Mouse (Mus musculus) megakaryocyte progenitor cell, adult 5-6 weeks (primary cell): ENCODE results near the gene Serpind1. TPM values are rescaled to one million over a fixed set of nuclear protein-coding genes. Genes with fewer than 3 reads are reported as not detected.

ENCODE experiments used
- ATAC-seq: replicated peaks from 2 replicates; pipeline ENCODE4 v1.8.0; 2016; ENCODE audit warnings: mild to moderate bottlenecking, moderate TSS enrichment, inconsistent platforms; ENCODE audit not compliant: poor library complexity
- total RNA-seq, 2 experiments: library from RNA; stranded (forward) in 1 of 2; stranded (reverse) in 1 of 2; fragments of 157-497, 149-512 nt in 1 of 2; fragments of 200-1000 nt in 1 of 2; gene quantifications; 2 replicates each; pipeline versions ENCODE4 v1.2.3 to v1.2.4; 2015 to 2017

Gene Serpind1
- total RNA-seq, 2 experiments from 2014 or later = not detected

GRCm38 (mm10) chr16:17345813-17346155, 14.6 kb downstream of the Serpind1 start:
- ATAC-seq = no peak

DNA sequence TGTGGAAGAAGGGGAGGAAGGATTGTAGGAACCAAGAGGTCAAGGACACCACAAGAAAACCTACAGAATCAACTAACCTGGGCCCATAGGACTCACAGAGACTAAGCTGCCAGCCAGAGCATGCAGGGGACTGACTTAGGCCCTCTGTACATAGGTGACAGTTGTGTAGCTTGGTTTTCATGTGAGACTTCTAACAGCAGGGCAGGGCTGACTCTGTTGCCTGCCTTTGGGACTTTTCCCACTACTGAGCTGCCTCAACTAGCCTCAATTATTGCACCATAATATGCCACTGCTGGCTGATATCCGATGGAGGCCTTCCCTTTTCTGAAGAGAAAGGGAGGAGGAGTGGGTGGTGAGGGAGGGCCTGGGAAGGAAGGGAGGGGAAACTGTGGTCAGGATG, 15.6 kb downstream of the Serpind1 start:
- no peak for ATAC-seq

DNA sequence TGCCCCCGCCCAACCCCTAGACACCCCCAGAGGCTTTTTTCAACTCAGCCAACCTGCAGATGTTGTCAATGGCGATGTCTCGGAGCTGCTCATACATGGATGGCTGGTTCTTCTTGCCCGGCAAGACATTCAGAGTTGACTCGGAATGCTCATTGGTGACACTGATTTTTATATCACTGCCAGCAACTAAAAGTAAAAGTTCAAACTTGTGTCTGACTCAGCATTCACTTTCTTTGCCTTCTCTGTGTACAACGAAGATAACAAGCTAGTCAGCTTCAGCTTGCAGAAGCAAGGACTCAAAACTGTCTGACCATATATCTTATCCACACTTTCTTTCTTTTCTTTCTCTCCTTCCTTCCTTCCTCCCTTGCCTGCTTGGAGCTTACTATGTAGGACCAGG, 24.9 kb downstream of the Serpind1 start:
- ATAC-seq = no peak

DNA sequence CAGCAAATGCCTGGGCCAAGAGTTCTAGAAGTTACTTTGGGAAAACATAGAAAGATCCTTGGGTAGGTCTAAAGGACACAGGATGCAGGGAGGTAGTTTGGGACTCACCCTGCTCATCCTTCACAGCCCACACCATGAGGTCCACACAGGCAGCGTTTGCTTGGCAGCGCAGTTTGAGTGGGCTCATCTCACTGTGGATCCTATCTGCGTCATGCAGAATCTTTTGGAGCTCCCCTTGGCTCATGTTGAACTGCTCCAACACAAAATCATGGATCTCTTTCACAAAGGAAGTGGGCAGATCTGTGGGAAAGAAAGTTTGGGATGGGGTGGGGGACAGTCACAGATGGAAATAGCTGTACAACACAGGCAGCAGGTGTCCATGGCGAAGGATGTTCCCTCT, 27.6 kb downstream of the Serpind1 start:
- no peak for ATAC-seq

DNA sequence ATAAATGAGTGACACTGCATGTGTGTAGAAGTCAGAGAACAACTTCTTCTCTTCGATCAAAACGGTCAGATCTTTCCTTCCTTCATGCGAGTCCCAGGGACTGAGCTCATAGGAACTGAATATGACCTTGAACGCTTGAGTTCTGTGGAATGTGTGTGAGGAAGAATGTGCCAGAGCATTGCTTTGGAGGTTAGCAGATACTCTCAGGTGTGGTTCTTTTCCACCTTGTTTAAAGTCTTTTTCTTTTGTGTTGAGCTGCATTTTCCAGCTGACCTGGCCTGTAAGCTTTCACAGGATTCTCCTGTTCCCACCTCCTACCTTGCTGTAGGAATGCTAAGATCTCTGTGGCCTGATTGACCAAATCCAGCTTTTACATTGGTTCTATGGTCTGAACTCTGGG, 51.1 kb downstream of the Serpind1 start:
- ATAC-seq = no peak

DNA sequence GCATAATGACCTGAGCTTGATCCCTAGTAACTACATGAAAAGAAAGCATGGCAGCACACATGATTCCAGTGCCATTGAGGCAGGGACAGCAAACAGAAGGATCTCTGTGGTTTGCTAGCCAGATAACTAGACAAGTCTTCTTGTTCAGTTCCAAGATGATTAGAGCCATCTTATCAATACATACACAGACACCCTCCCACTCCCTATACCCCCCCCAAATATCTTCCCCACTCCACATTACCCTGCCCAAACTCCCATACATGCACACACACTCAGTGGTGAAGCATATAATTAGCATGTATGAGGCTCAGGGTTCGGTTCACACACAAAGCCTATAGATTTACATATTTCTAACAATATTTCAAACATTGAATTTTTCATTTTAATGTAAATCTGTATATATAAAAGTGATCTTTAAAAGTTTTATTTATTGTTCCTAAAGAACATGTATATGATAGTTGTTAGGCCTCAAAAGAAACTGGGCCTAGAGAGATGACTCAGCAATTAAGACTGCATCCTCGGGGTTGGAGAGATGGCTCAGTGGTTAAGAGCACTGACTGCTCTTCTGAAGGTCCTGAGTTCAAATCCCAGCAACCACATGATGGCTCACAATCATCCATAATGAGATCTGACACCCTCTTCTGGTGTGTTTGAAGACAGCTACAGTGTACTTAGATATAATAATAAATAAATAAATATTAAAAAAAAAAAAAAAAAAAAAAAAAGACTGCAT, 52.6 kb downstream of the Serpind1 start:
- no peak for ATAC-seq

DNA sequence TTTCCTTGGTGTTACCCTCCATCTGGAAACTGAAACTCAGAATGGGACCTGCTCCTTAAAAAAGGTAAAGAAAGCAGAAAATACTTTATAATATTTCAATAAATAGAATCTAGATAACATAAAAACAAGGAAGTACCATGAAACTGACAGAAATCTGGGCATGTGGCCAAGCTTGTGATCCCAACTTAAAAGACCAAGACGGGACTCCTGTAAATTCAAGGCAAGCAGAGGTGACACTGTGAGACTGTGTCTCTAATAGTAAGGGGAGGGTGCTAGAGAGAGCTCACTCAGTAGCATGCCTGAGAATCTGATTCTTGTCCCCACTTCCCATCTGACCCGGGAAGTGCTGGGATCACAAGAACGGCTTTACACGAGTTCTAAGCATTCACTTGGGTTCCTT, 61.6 kb downstream of the Serpind1 start:
- ATAC-seq = no peak

Other genes starting within 250 kb of the Serpind1 start
- 63.6 and 73.0 TPM in 2 replicates for gene Ppil2, start 220.1 kb upstream of the Serpind1 start, total RNA-seq (2015)
- 86.8 and 99.8 TPM in 2 replicates for gene Ppil2, start 220.1 kb upstream of the Serpind1 start, total RNA-seq (2017)
- gene 2610318N02Rik, start 206.2 kb upstream of the Serpind1 start, total RNA-seq (2015) = 37.9 and 38.9 TPM in 2 replicates
- gene 2610318N02Rik, start 206.2 kb upstream of the Serpind1 start, total RNA-seq (2017) = 22.4 and 25.9 TPM in 2 replicates
- gene Sdf2l1, start 199.0 kb upstream of the Serpind1 start, total RNA-seq (2015) = 197 and 208 TPM in 2 replicates
- gene Sdf2l1, start 199.0 kb upstream of the Serpind1 start, total RNA-seq (2017) = 162 and 222 TPM in 2 replicates
- 25.7 TPM in 2 replicates for gene Ydjc, start 186.8 kb upstream of the Serpind1 start, total RNA-seq (2015)
- gene Ydjc, start 186.8 kb upstream of the Serpind1 start, total RNA-seq (2017) = 23.5 and 24.4 TPM in 2 replicates
- gene Ccdc116, start 184.1 kb upstream of the Serpind1 start, total RNA-seq (2015) = 2.2 and 4.8 TPM in 2 replicates
- 2.0 and 8.1 TPM in 2 replicates for gene Ccdc116, start 184.1 kb upstream of the Serpind1 start, total RNA-seq (2017)
- gene Ube2l3, start 128.7 kb upstream of the Serpind1 start, total RNA-seq (2015) = 312 and 333 TPM in 2 replicates
- gene Ube2l3, start 128.7 kb upstream of the Serpind1 start, total RNA-seq (2017) = 87.5 and 107 TPM in 2 replicates
- 0.69 and 0.95 TPM in 2 replicates for gene Rimbp3, start 122.8 kb upstream of the Serpind1 start, total RNA-seq (2015)
- gene Rimbp3, start 122.8 kb upstream of the Serpind1 start, total RNA-seq (2017) = 0.58 and 1.3 TPM in 2 replicates
- 1.8 and 1.9 TPM in 2 replicates for gene Hic2, start 97.8 kb upstream of the Serpind1 start, total RNA-seq (2015)
- 2.1 and 2.3 TPM in 2 replicates for gene Hic2, start 97.8 kb upstream of the Serpind1 start, total RNA-seq (2017)
- 4.2 and 5.2 TPM in 2 replicates for gene Tmem191c, start 55.3 kb upstream of the Serpind1 start, total RNA-seq (2015)
- 5.5 and 8.8 TPM in 2 replicates for gene Tmem191c, start 55.3 kb upstream of the Serpind1 start, total RNA-seq (2017)
- gene Snap29, start 74.6 kb downstream of the Serpind1 start, total RNA-seq (2015) = 16.5 and 18.5 TPM in 2 replicates
- 17.9 and 18.0 TPM in 2 replicates for gene Snap29, start 74.6 kb downstream of the Serpind1 start, total RNA-seq (2017)
- gene Pi4ka, start 74.9 kb downstream of the Serpind1 start, total RNA-seq (2015) = 55.4 and 58.1 TPM in 2 replicates
- gene Pi4ka, start 74.9 kb downstream of the Serpind1 start, total RNA-seq (2017) = 28.1 and 39.4 TPM in 2 replicates
- gene Crkl, start 120.6 kb downstream of the Serpind1 start, total RNA-seq (2015) = 24.6 and 25.9 TPM in 2 replicates
- 17.8 and 18.5 TPM in 2 replicates for gene Crkl, start 120.6 kb downstream of the Serpind1 start, total RNA-seq (2017)
- not detected in 2 replicates for gene Aifm3, start 158.2 kb downstream of the Serpind1 start, total RNA-seq (2015)
- not detected in 2 replicates for gene Aifm3, start 158.2 kb downstream of the Serpind1 start, total RNA-seq (2017)
- 25.1 and 25.7 TPM in 2 replicates for gene Lztr1, start 177.3 kb downstream of the Serpind1 start, total RNA-seq (2015)
- 29.5 and 40.4 TPM in 2 replicates for gene Lztr1, start 177.3 kb downstream of the Serpind1 start, total RNA-seq (2017)
- 8.9 and 11.8 TPM in 2 replicates for gene Thap7, start 199.8 kb downstream of the Serpind1 start, total RNA-seq (2015)
- gene Thap7, start 199.8 kb downstream of the Serpind1 start, total RNA-seq (2017) = 26.4 and 28.9 TPM in 2 replicates
- gene Lrrc74b, start 229.9 kb downstream of the Serpind1 start, total RNA-seq (2015) = 0.15 TPM in 1 of 2 replicates, not detected in the other
- gene Lrrc74b, start 229.9 kb downstream of the Serpind1 start, total RNA-seq (2017) = not detected in 2 replicates
- gene P2rx6, start 230.5 kb downstream of the Serpind1 start, total RNA-seq (2015) = not detected in 2 replicates
- gene P2rx6, start 230.5 kb downstream of the Serpind1 start, total RNA-seq (2017) = not detected in 2 replicates